Mouse (Mus musculus): ENCODE measurements around the gene Utp14b. TPM values are rescaled to one million over a fixed set of nuclear protein-coding genes. Genes with fewer than 3 reads are reported as not detected.

The Utp14b gene
- total and polyA plus RNA-seq, 2 experiments from 2014 or later, result 0.94 to 2.3 TPM

DNA sequence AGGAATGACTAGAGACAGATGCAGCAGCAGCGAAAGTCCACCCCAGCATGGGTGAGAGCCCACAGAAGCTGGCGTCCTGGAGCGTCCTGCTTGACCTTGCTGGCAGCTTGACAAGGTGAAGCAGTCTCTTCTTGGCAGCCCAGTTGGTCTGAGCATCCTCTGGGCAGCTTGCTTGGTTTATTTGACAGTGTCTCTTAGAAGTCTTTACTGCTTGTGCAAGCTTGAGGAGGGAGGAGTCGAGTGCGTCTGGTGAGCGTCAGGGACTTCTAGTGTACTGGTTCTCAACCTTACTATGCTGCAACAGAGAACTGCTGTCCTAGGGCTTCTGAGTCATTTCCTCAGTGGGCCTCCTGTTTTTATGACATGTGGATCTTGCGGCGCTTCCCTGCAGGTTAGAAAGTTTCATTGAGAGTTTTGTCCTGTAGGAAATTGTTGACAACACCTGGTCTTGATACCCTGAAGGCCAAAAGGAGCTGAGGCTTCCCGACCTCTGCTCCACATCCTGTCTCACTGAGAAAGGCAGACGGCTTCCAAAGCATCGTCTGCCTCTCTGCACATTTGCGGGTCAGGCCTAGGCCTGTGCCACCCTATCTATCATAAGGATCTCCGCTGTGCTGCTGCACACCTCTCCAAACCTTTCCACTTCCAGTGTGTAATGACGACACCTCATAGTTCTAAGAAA is 44.6 kb downstream of the Utp14b start:
- DNase-seq (ENCODE audit: low spot score), result no peak
- no peak for ATAC-seq (ENCODE audit: insufficient read depth, low read depth)
- Histone ChIP-seq H3K4me3 (ENCODE audit: low read depth, low read length) (no peak overlapping the region), H3K27ac (ENCODE audit: low read depth) (no peak overlapping the region), H3K27me3 (ENCODE audit: control insufficient read depth, insufficient read depth, low read length) (no peaks in the 10 kb centered on the region), H3K4me1 (ENCODE audit: control insufficient read depth, insufficient read depth) (no peaks in the 10 kb centered on the region), H3K4me2 (ENCODE audit: low read depth, low read length) (no peak overlapping the region), H3K36me3 (replicated peaks; ENCODE audit: control insufficient read depth, insufficient read depth, low read length) (peaks cover 72% of the 10 kb centered on the region), H3K9me3 (replicated peaks; ENCODE audit: control insufficient read depth, low read length) (no peaks in the 10 kb centered on the region), H3K9ac (replicated peaks; ENCODE audit: low read depth, low read length) (no peak overlapping the region)
- WGBS, result 63% methylated on average over 14 of the region's 14 CpGs
- TF ChIP-seq CTCF (IDR thresholded peaks at IDR 0.05; ENCODE audit: low read depth) (no peak), EP300 (IDR thresholded peaks at IDR 0.05; ENCODE audit: low read depth) (no peak)

GRCm38 (mm10) chr1:78702964-78703285 is 45.1 kb downstream of the Utp14b start:
- no peak; the same call in 1 of the 2 replicates for ATAC-seq (ENCODE audit: insufficient read depth, low read depth)
- Histone ChIP-seq H3K4me3 (ENCODE audit: low read depth, low read length) (no peak overlapping the region), H3K4me2 (ENCODE audit: low read depth, low read length) (no peak overlapping the region), H3K36me3 (replicated peaks; ENCODE audit: control insufficient read depth, insufficient read depth, low read length) (peaks cover 69% of the 10 kb centered on the region), H3K9me3 (replicated peaks; ENCODE audit: control insufficient read depth, low read length) (no peaks in the 10 kb centered on the region), H3K4me1 (ENCODE audit: control insufficient read depth, insufficient read depth) (no peaks in the 10 kb centered on the region), H3K27ac (ENCODE audit: low read depth) (no peak overlapping the region), H3K9ac (replicated peaks; ENCODE audit: low read depth, low read length) (no peak overlapping the region), H3K27me3 (ENCODE audit: control insufficient read depth, insufficient read depth, low read length) (no peaks in the 10 kb centered on the region)
- no peak for DNase-seq (ENCODE audit: low spot score)
- TF ChIP-seq EP300 (IDR thresholded peaks at IDR 0.05; ENCODE audit: low read depth), result no peak
- 77% methylated on average over 2 of the region's 2 CpGs for WGBS

DNA sequence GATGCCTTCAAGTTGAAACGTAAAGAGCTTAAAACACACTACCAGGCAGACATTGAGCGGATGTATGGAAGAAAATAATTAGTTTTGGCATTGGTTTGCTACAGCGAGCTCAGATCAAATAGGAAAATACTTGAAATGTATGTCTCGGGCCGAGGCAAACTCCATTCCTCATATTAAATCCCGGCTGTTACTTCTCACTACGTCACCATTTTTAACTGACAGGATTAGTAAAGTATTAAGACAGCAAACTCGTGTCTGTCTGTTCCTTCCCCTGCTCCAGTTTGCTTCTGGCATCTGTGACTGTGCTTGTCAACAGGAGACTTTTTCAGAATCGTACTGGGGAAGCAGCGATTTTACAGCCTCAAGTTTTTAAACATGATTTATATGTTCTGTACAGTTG is 48.5 kb downstream of the Utp14b start:
- no peak overlapping the region for H3K27ac ChIP-seq (ENCODE audit: low read depth)
- no peak overlapping the region for H3K4me3 ChIP-seq (ENCODE audit: low read depth, low read length)
- H3K9me3 ChIP-seq (replicated peaks; ENCODE audit: control insufficient read depth, low read length), result no peaks in the 10 kb centered on the region
- DNase-seq (ENCODE audit: low spot score) (no peak), ATAC-seq (ENCODE audit: insufficient read depth, low read depth) (no peak)
- 79% methylated on average over 10 of the region's 10 CpGs for WGBS
- TF ChIP-seq EP300 (IDR thresholded peaks at IDR 0.05; ENCODE audit: low read depth) (no peak), CTCF (IDR thresholded peaks at IDR 0.05; ENCODE audit: low read depth) (no peak)
- no peaks in the 10 kb centered on the region for H3K27me3 ChIP-seq (ENCODE audit: control insufficient read depth, insufficient read depth, low read length)
- H3K4me1 ChIP-seq (ENCODE audit: control insufficient read depth, insufficient read depth), result no peaks in the 10 kb centered on the region
- no peak overlapping the region for H3K9ac ChIP-seq (replicated peaks; ENCODE audit: low read depth, low read length)
- no peak overlapping the region for H3K4me2 ChIP-seq (ENCODE audit: low read depth, low read length)
- H3K36me3 ChIP-seq (replicated peaks; ENCODE audit: control insufficient read depth, insufficient read depth, low read length), result peaks cover 41% of the 10 kb centered on the region

DNA sequence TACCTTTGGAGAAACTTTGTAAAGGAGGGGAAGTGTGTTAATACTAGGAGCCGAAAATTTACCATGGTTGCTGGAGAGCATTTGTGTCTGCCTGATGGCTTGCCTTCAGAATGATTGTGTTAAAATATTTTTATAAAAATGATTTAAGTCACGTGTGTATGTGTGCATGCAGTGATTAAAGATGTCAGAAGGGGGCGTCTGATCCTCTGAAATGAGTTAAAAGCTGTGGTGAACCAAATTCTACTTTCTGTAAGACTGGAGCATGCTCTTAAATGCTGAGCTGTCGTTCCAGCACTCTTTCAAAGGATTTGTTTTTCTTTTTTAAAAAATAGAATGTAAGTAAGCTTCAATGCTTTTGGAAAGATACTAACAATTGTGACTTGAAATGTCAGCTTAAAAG is 49.4 kb downstream of the Utp14b start:
- H3K4me3 ChIP-seq (ENCODE audit: low read depth, low read length), result no peak overlapping the region
- ATAC-seq (ENCODE audit: insufficient read depth, low read depth), result no peak
- WGBS, result 61% methylated on average over 4 of the region's 4 CpGs

GRCm38 (mm10) chr1:78710026-78710425 is 52.2 kb downstream of the Utp14b start:
- Histone ChIP-seq H3K36me3 (replicated peaks; ENCODE audit: control insufficient read depth, insufficient read depth, low read length) (peaks cover 7% of the 10 kb centered on the region; the same call in 1 of the 2 replicates), H3K4me2 (ENCODE audit: low read depth, low read length) (no peak overlapping the region), H3K9ac (replicated peaks; ENCODE audit: low read depth, low read length) (no peak overlapping the region), H3K9me3 (replicated peaks; ENCODE audit: control insufficient read depth, low read length) (no peaks in the 10 kb centered on the region), H3K4me1 (ENCODE audit: control insufficient read depth, insufficient read depth) (no peaks in the 10 kb centered on the region), H3K4me3 (ENCODE audit: low read depth, low read length) (no peak overlapping the region), H3K27ac (ENCODE audit: low read depth) (no peak overlapping the region), H3K27me3 (ENCODE audit: control insufficient read depth, insufficient read depth, low read length) (no peaks in the 10 kb centered on the region)
- no peak for ATAC-seq (ENCODE audit: insufficient read depth, low read depth)
- TF ChIP-seq CTCF (IDR thresholded peaks at IDR 0.05; ENCODE audit: low read depth) (no peak), EP300 (IDR thresholded peaks at IDR 0.05; ENCODE audit: low read depth) (no peak)
- no peak for DNase-seq (ENCODE audit: low spot score)

More for the DNA sequence above, 49.4 kb downstream of the Utp14b start:
- Histone ChIP-seq H3K4me2 (ENCODE audit: low read depth, low read length) (no peak overlapping the region), H3K4me1 (ENCODE audit: control insufficient read depth, insufficient read depth) (no peaks in the 10 kb centered on the region), H3K9me3 (replicated peaks; ENCODE audit: control insufficient read depth, low read length) (no peaks in the 10 kb centered on the region), H3K27me3 (ENCODE audit: control insufficient read depth, insufficient read depth, low read length) (no peaks in the 10 kb centered on the region), H3K9ac (replicated peaks; ENCODE audit: low read depth, low read length) (no peak overlapping the region), H3K27ac (ENCODE audit: low read depth) (no peak overlapping the region), H3K36me3 (replicated peaks; ENCODE audit: control insufficient read depth, insufficient read depth, low read length) (peaks cover 33% of the 10 kb centered on the region)
- DNase-seq (ENCODE audit: low spot score), result peak; percentile 21
- TF ChIP-seq CTCF (IDR thresholded peaks at IDR 0.05; ENCODE audit: low read depth) (peak; percentile 27; the same call in 1 of the 2 replicates), EP300 (IDR thresholded peaks at IDR 0.05; ENCODE audit: low read depth) (no peak)
